Mouse (Mus musculus) heart, adult 8-10 months (tissue): ENCODE data around the gene Tmem56. TPM values are rescaled to one million over a fixed set of nuclear protein-coding genes. Genes with fewer than 3 reads are reported as not detected.

Experiments
- DNase-seq: peaks from one replicate; pipeline ENCODE4 v3.0.0; 2022; ENCODE audit warnings: low spot score
- total RNA-seq, 4 experiments: library from RNA; stranded (reverse); gene quantifications; 2 replicates each; pipeline ENCODE4 v1.2.4; 2022

Gene Tmem56
- total RNA-seq, 4 experiments from 2014 or later = 1.2 to 2.7 (median 2.0) TPM

DNA sequence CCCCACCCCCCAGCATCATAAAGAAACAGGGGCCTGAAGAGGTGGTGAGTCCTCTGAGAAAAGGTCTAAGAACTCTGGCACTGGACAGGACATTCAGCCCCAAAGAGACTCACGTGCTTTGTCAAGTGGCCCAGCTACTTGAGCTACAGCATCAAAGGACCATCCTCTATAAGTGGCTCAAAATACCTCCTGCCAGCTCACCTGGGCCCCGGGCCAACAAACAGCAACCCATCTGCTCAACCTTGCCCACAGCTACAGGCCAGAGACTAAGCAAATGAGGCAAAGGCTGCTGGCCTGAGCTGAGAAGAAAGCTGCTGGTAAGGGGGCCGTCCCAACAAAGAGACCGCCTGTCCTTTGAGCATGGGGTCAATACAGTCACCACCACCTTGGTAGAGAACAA lies 5.3 kb downstream of the Tmem56 start:
- DNase-seq = no peak

DNA sequence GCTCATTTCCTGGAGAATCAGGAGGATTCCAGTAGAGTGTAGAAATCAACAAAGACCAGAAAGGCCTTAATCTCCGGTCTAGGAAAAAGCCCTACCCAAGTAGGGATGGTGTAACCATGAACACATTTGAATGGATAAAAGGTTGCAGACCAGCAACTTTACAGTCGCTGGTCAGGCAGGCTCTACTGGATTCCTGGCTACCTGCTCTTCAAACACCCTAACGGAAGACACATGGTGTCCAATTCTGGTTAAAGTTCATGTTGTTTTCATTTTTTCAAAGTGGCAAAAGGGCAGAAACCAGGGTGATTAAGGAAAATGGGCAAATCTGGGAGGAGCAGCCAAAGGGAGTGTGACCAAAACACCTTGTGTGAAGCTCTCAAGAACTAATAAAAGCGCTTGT lies 5.9 kb downstream of the Tmem56 start:
- no peak for DNase-seq

DNA sequence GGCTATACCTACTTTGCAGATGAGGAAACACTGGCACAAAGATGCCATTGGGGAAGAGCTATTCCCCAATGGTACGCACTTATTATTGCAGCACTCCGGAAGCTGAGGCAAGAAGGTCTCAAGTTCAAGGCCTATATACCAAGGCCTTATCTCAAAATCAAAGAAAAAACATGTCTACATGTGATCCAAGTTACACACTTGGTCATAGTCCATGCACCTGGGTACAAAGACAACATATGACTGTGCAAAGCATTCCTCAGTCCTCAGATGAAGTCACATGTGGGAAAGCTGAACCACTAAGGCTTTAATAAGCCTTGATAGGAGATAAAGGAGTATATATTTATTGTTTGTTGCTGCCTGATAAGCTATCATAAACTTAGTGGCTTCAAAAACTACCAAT lies 8.9 kb downstream of the Tmem56 start:
- no peak for DNase-seq

DNA sequence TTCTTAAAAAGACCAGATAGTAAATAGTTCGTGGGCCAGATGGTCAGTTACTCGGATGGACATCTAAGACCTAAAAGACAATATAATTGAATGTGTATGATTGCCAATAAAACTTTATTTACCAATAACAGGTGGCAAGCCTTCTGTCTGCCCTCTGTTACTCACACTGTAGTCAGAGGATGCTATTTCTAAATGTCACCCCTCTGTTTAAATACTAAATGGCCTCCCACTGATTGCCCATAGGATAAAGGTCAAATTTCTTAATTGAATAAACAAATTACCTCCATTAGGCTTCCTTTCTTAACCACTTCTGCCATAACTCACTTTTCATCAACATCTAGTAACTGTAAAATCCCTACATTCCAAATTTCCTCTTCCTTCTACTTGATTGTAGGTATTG lies 10.3 kb downstream of the Tmem56 start:
- no peak for DNase-seq

DNA sequence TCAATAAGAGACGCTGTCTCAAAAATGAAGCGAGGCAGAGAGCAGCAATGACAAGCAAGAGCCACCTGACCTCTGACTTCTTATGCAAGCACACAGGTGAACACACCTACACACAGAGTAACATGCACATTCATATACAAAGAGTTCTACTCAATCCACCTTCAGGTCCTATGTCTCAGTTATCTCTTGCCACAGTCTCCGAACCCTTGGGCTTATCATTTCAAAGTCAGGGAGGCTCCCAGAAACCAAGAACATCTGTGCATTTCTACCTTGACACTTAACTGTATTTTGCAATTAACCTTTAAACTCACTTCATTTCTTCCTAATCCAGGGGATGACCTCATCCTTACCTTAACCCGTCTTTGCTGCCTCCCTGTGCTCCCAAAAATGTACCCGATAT lies 15.6 kb downstream of the Tmem56 start:
- no peak for DNase-seq

DNA sequence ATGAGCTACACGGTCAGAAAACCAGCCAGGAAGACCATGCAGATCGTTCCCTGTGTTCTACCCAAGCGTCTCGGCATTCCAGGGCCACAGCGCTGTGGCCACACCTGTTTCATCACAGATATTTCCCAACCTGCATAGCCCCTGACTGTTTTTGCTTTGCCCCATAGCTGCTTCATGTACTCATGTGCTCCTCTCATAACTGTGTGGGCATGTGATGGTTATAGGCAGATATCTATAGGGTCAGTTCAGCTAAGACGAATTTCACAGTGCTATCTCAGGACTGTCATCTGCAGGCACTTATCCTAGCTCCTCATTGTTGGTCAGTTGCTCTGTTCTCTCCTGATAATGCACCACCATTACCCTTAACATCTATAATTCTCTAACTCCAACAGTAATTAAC lies 18.7 kb downstream of the Tmem56 start:
- DNase-seq = no peak

DNA sequence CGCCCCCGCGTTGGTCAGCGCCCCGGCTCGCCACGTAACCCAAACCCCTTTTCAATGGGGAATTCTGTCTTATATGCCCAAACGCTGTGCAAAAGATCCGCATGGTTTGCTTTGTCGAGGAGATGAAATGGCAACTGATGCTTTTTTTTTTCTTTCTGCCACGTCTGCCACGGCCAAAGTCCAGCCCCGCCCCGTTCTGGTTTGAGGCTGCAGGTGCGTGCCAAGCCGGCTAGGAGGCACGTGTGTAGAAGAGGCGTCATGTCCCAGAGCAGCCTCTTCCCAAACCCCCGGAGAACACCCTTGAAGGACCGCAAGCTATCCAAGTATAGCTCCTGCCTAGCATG lies 19.7 kb downstream of the Tmem56 start:
- DNase-seq = no peak

DNA sequence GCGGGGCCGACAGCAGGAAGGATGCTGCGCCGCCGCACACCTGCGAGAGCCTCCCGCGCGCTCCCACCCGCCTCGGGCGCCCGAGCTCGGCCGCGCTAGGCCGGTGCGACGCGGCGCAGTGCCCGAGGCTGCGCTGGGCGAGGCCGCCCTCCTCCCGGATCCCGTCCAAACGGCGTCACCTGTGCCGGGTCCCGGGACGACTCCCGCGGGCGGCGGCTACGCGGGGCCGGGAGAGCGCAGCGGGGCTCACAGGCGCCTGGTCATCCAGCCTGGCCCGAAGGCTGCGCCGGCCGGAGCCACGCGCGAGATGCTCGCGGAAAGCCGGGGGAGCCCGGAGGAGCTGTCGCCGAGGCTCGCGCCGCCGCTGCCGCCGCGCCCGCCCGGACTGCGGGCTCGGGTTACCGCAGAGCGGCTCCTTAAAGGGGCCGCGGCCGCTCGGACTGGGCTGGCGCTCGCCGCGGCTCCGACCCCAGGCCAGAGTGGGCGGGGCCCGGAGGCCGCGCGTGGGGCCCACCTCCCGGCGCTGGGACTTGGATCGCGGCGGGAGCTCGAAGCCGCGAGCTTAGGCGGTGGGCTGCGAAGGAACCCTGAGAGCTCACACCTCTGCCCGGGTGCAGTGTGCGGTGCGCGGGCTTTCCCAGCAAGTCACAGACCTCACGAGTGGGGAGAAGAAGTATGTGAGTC lies 20.2 kb downstream of the Tmem56 start:
- no peak for DNase-seq

DNA sequence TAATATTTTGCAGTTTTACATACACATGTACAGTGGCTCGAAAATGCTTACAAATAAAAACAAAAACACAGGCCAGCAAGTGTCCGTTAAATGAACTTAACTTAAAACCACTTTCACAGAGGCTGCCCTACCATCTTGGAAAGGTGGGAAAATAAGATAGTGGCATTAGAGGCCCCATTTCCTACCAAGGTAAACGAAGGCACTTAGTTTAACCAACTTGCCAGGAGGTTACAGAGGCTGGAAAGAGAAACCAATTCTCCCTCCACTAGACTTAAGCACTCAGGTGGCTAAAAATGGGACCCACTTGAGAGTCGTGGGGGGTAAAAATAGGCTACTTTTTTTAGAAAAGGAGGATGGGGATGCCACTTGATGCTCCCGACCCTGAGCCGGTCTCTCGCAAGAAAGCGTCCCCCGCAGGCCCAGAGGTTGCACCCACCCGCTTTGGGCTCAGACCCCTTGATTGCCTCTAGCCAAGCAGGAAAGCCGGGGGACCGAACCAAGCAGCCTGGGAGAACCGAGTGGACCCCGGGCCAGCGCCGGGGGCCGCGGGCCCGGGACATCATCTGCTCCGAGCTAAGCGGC lies 20.9 kb downstream of the Tmem56 start:
- DNase-seq = no peak

DNA sequence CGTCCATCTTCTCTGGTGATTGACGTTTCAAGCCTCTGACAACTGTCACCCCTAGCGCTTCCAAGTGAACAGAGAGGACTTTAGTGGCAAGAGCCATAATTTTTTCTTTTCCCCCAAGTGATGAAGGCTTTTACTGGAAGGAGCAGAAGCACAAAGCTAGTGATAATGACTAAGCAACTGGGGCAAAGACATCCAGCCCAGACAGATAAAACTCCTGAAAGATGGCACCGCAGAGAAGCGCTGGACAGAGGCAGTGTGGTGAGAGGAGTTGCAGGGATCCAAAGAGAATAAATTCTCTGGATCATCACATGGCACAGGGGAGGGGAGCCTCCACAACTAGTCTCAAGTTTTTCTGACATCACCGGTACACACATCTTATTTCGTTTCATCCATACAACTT lies 21.6 kb downstream of the Tmem56 start:
- DNase-seq = no peak

DNA sequence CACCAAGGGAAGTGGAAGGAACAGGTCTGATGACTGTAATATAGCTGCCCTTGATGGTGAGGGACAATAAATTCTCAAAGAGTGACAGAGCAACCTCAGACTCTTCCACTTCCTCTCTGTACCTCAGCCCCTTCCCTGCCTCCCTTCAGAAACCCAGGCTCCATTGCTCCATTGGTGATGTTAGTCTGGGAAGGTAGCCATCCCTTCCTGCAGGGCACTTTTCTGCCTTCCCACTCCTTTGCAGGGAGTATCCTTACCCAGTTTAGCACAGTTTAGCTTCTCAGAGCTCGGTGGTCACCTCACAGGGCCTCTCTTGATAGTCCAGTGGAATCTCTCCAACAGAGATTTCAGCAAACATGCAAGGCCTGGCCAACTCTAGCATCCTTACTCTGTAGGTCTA lies 22.1 kb downstream of the Tmem56 start:
- DNase-seq = no peak

DNA sequence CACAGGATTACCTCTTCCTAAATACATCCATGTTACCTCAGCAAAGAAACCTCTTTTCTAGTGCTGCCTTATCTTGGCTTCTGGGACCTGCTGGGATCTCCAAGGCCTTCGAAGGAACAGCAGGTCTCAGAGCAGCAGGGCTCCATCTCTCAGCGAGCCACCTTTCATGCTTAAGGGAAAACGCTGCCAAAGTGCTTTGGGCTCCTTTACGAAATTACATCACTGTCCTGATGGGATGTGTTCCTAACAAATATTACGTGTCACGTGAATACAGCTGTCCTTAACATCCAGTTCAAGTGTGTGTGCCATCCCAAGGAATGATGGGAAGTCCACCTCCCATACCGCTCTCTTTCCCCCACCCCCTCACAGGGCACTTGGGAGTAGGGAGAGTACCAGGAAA lies 22.9 kb downstream of the Tmem56 start:
- DNase-seq = no peak

DNA sequence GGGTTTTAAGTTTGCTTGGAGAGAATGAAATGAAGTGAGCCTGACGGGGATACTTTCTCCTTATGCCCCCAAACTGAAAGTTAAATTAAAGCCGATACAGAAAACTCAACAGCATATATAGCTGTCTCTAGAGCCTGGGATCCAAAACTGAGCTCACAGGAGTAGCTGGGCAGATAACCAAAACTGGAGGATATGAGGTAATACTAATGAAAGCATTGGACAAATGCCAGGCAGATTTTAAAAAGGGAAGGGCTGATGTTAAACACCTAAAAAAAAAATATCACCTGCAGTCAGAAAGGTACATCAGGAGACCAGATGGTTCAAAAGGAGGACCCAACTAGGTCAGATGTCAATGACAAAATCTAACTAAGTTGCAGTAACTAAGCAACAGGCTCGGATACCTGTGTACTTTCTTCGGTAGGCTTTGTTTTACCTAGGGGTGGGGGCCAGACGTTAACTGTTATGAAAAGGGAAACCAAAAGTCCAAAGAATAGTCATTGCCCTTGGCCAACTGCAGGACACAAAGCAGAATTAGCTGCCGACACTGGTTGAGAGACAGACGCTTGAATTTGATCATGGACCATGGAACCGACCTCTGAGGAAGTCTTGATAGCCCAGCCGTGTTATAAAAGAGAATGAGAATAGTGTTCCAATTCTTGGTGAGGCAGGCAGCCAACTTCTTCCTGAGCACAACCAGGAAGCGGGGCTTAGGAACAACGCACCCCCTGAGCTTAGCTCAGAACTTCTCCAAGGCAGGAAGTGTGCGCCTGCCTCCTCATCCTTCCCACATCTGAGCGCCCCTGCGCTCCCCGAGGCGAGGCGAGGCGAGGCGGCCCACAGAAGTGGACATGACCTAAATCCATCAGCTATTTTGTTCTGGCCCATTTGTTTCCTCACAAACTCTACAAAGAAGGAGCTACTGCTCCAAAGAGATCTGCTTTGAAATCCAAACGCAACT lies 24.1 kb downstream of the Tmem56 start:
- DNase-seq = no peak

DNA sequence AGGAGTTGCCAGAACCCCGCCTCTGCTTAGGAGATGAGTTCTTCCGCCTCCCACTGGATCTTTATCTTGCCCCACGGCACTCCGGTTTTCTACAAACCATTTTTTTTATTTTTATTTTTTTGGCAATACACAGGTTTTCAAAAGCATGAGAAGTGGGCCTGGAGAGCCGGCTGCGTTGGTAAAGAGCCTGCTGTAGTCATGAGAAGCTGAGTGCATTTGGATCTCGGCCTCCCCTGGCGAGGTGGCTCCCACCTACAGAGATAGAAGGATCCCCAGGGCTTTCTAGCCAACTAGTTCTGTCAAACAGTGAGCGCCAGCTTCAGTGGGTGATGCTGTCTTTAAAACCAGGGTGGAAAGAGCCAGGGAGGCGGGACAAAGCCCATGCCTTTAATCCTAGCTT lies 25.5 kb downstream of the Tmem56 start:
- DNase-seq = no peak

DNA sequence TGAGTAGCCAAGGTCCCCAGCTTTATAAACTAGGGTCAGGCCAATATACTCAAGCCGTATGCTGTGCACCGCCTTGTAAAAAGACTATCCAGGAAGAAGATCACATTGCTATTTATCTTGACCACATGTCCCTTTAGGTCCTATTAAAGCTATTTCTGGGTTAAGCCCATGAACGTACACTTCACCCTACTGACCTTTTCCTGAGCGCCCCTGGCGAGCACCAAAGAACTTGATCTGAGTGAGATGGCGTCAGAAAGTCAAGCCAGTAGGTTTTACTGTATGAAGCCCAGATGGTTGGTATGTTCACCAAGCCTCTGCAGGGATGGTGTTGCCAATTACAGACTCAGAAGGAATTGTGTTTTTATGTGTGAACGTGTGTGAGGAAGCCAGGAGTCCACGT lies 26.8 kb downstream of the Tmem56 start:
- DNase-seq = no peak

DNA sequence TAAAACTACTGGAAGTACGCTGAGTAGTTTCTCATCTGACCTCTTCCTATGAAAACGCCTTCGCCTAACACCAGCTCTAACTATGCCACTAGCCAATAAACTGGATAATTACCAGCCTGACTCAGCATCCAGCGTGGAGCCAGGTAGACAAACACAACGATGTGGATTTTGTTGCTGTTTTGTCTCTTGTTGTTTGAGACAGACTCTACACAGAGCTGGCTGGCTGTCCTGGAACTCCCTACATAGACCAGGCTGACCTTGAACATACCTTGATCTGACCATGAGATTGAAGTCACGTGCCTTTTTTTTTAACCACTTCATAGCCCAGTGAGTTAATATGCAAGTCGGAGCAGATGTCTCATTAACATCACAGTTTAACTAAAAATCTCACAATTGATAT lies 27.4 kb downstream of the Tmem56 start:
- no peak for DNase-seq

DNA sequence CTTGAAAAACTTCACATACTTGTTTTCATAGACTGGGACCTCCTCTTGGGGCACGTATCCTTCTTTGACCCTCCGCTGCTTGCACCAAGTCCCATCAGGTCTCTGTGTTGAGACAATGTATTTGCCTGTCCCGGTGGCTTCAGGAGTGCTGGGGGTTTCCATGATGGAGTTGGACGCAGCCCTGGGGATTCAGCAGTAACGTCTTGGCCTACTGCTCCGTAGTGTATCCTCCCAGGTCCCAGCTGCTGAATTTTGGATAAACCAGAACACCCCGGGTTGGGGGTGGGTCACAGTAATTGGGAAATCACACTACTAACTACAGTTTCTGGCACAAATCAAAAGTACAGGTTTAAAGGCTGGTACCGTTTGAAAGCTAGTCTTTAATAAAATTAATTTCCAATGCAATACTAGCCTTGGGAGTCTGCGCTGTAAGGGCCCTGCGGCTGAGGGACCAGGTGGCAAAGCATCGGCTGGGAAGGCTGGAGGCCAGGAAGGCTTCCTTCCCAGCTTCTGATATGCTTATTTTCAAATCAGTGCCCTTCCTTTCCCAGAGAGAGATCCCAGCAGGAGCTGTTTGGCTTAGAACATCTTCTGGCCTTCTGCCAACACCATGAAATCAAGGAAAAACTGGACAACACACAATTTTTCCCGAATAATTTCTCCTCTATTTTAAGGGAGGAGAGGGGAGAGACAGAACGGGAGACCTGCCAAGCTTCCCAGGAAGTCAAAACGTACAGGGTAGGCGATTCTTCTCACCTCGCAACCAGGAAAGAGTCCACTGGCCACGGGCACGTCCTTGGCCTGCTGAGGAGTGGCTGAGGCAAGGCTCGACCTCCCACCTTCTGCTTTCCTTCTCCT lies 32.1 kb downstream of the Tmem56 start:
- DNase-seq = no peak

DNA sequence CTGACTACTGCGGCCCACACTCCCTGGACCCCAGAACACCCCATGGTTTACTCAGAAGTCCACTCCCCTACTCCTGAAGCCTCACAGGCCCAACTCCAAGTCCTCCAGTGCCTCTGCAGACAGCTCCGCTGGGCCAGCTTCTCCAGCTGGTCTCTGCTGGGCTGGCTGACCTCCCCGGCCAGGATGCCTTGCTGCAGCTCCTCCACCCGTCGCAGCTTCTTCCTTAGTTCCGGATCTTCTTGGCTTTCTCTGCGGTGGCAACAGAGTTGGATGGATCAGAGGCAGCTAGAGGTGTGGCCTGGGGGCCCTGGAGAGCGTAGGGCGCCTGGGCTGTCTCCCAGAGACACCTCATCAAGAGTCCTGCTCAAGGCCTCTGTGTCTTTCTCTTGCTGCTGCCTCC lies 32.9 kb downstream of the Tmem56 start:
- no peak for DNase-seq

DNA sequence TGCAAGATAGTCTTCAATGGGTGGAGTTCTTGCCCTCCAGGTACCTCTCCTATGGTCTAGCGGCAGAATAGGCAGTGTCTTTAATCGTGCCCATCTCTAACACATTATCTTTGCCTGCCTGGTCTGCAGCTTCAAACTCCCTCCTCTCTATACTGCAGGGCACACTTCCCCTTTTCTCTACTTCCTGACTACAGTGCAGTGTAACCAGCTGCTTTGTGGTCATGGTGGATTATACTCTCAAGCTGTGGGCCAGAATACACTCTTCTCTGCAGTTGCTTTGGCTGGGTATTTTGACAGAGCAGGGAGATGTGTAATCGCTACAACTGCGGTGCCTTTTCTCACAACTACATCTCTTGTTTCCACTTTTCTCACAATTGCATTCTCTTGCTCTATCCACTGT lies 40.0 kb downstream of the Tmem56 start:
- DNase-seq = no peak

DNA sequence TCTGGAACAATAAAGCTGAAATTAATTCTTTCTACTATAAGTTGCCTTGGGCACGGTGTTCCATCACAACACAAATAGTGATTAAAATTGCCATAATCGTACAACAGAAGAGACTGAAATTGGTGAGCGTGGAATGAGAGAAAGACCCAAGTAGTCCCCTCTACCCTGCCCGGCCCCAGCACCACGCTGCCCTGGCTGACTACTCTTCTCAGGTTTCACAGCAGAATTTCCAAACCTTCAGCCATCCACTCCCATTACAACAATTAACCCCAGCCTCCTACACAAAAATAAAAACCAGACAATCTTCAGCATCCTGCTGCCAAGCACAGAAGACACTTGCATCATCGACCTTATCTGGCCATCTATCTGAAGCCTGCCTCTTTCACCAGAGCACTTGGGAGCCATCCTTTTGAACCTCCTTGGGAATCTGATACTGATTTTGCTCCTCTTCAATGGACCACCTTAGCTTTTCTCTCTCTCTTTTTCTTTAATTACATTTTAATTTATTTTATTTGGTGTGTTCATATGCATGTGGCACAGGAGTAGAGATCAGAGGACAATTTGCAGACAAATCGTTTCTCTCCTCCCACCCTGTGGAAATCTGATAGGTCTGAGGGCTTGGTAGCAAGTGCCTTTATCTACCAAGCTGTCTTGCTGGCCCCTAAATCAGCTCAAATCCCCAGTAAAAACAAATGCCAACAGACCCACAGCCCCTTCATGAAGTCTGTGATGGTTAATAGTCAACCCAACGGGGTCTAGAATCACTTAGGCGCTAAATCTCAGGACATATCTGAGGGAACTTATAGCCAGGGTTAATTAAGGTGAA lies 40.6 kb downstream of the Tmem56 start:
- DNase-seq = no peak
